22 mouse cellular contexts compared by ENCODE assay signal in the genomic region with DNA sequence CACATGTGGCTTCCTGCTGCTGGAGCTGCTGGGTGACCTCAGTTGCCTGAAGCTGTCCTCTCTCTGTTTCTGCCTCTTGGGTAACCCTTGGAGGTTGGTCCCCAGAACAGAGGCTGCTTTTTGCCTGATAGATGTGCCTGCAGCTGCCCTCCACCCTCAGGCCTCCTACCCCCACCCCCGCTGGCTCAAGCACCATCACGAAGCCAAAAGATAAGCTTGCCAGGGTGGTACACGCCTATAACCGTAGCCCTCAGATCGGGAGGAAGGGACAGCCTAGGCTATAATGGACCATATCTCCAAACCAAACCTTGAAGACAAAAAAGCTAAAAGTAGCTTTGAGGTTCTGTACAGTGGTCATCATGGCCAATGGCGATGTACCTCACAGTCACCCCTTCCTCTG. TPM values are rescaled to one million over a fixed set of nuclear protein-coding genes. Genes with fewer than 3 reads are reported as not detected.
DNase-seq lines count a peak whose midpoint lies in the region; ATAC-seq lines count a peak whose summit lies in the region.
"Had no signal": no experiment of that assay in that cellular context is flagged by ENCODE, and none has a peak within 500 bp of the region (broad histone marks: within the 10 kb centered on the region; RNA-seq: fewer than 3 reads in every experiment).

No protein-coding gene starts in this region.

- DNase-seq in spleen, postnatal 36 days (ENCODE audit: low spot score in 2 of 2), result peak; percentile 49 to 57
- no peak for DNase-seq in spleen, postnatal 14 days (ENCODE audit: low spot score in 2 of 2)
- DNase-seq in layer of hippocampus, postnatal 36 days, result no peak
- DNase-seq in heart, postnatal 4 days, result no peak
- DNase-seq: B cell, adult 2 months; heart, postnatal 10 days; kidney, postnatal 4 days had no signal

- no peaks in the 10 kb centered on the region for H3K36me3 ChIP-seq in liver, embryonic 15.5 days (replicated peaks)
- no peaks in the 10 kb centered on the region for H3K36me3 ChIP-seq in midbrain, embryonic 15.5 days (replicated peaks)
- H3K36me3 ChIP-seq: hindbrain, embryonic 13.5 days; limb, embryonic 13.5 days had no signal

- H3K4me3 ChIP-seq in liver, embryonic 15.5 days (replicated peaks), result peak overlapping the region; percentile 17; the same call in 1 of the 2 replicates
- no peak overlapping the region for H3K4me3 ChIP-seq in midbrain, embryonic 15.5 days
- H3K4me3 ChIP-seq: hindbrain, embryonic 13.5 days; limb, embryonic 13.5 days had no signal

- H3K9ac ChIP-seq in liver, embryonic 15.5 days, result no peak overlapping the region
- H3K9ac ChIP-seq in midbrain, embryonic 15.5 days, result no peak overlapping the region
- H3K9ac ChIP-seq: hindbrain, embryonic 13.5 days; limb, embryonic 13.5 days had no signal

- H3K27me3 ChIP-seq in liver, embryonic 15.5 days, result no peaks in the 10 kb centered on the region
- H3K27me3 ChIP-seq in midbrain, embryonic 15.5 days (replicated peaks), result no peaks in the 10 kb centered on the region
- H3K27me3 ChIP-seq: hindbrain, embryonic 13.5 days; limb, embryonic 13.5 days had no signal

- H3K27ac ChIP-seq in liver, embryonic 15.5 days (replicated peaks), result peak overlapping the region; percentile 87
- H3K27ac ChIP-seq in midbrain, embryonic 15.5 days, result no peak overlapping the region
- H3K27ac ChIP-seq: hindbrain, embryonic 13.5 days; limb, embryonic 13.5 days had no signal

- H3K4me2 ChIP-seq in liver, embryonic 15.5 days, result peak overlapping the region; percentile 60
- no peak overlapping the region for H3K4me2 ChIP-seq in midbrain, embryonic 15.5 days
- H3K4me2 ChIP-seq: hindbrain, embryonic 13.5 days; limb, embryonic 13.5 days had no signal

- WGBS in liver, embryonic 15.5 days (ENCODE audit: insufficient replicate concordance), result 23% methylated on average over 6 of the region's 6 CpGs
- WGBS in midbrain, embryonic 15.5 days, result 93% methylated on average over 6 of the region's 6 CpGs

- peak; percentile 83 for ATAC-seq in erythroid progenitor cell, adult 5-6 weeks (replicated peaks; ENCODE audit: low FRiP score, poor library complexity, severe bottlenecking)
- peak; percentile 95 for ATAC-seq in liver, embryonic 15.5 days (ENCODE audit: insufficient read depth)
- no peak for ATAC-seq in midbrain, embryonic 15.5 days (replicated peaks)
- ATAC-seq: forebrain, embryonic 16.5 days; lung, postnatal 0 days; midbrain, embryonic 16.5 days had no signal

- no peaks in the 10 kb centered on the region for H3K9me3 ChIP-seq in liver, embryonic 15.5 days (replicated peaks)
- no peaks in the 10 kb centered on the region for H3K9me3 ChIP-seq in midbrain, embryonic 15.5 days
- H3K9me3 ChIP-seq: hindbrain, embryonic 13.5 days; limb, embryonic 13.5 days had no signal

- H3K4me1 ChIP-seq in liver, embryonic 15.5 days (replicated peaks), result peaks cover 41% of the 10 kb centered on the region
- H3K4me1 ChIP-seq in midbrain, embryonic 15.5 days, result no peaks in the 10 kb centered on the region
- H3K4me1 ChIP-seq: limb, embryonic 13.5 days had no signal

RNA-seq across cellular contexts. Expression of a gene that starts 10.8 kb away (rescaled TPM):
- 2.5 TPM in 1 of 2 replicates, not detected in the other for total RNA-seq in erythroid progenitor cell, adult 5-6 weeks (2015; ENCODE audit: low replicate concordance)
- 3.1 and 3.3 TPM in 2 replicates for total RNA-seq in erythroid progenitor cell, adult 5-6 weeks (2017; ENCODE audit: low replicate concordance)
- 0.90 and 1.2 TPM in 2 replicates for polyA plus RNA-seq in liver, embryonic 15.5 days (2015; fragmentation: Nextera tagmentation; extraction: Ambion mirVana)
- total RNA-seq in layer of hippocampus, postnatal 36 days (2021), result 1 to 10 TPM in 1 of 2 experiments, under 1 TPM in 1; 0.35 to 1.2 TPM
- not detected for total RNA-seq in heart, postnatal 4 days (2021)
- polyA plus RNA-seq in midbrain, embryonic 15.5 days (2015; fragmentation: Nextera tagmentation; extraction: Ambion mirVana), result 1.7 and 1.8 TPM in 2 replicates

RNA-seq across cellular contexts. Expression of a gene that starts 11.2 kb away (rescaled TPM):
- 107 and 136 TPM in 2 replicates for total RNA-seq in erythroid progenitor cell, adult 5-6 weeks (2015; ENCODE audit: low replicate concordance)
- 57.0 and 72.9 TPM in 2 replicates for total RNA-seq in erythroid progenitor cell, adult 5-6 weeks (2017; ENCODE audit: low replicate concordance)
- 22.7 and 26.4 TPM in 2 replicates for polyA plus RNA-seq in liver, embryonic 15.5 days (2015; fragmentation: Nextera tagmentation; extraction: Ambion mirVana)
- total RNA-seq in layer of hippocampus, postnatal 36 days (2021), result 10 to 100 TPM; 35.0 to 36.4 TPM
- total RNA-seq in heart, postnatal 4 days (2021), result 10 to 100 TPM; 31.6 to 34.2 TPM
- 15.8 and 17.7 TPM in 2 replicates for polyA plus RNA-seq in midbrain, embryonic 15.5 days (2015; fragmentation: Nextera tagmentation; extraction: Ambion mirVana)

RNA-seq across cellular contexts. Expression of a gene that starts 12.8 kb away (rescaled TPM):
- total RNA-seq in erythroid progenitor cell, adult 5-6 weeks (2015; ENCODE audit: low replicate concordance), result 0.72 TPM in 1 of 2 replicates, not detected in the other
- total RNA-seq in erythroid progenitor cell, adult 5-6 weeks (2017; ENCODE audit: low replicate concordance), result 3.9 TPM in 1 of 2 replicates, not detected in the other
- polyA plus RNA-seq in liver, embryonic 15.5 days (2015; fragmentation: Nextera tagmentation; extraction: Ambion mirVana), result 4.0 TPM in 2 replicates
- 10 to 100 TPM; 29.1 to 29.6 TPM for total RNA-seq in layer of hippocampus, postnatal 36 days (2021)
- total RNA-seq in heart, postnatal 4 days (2021), result 10 to 100 TPM; 10.7 to 10.8 TPM
- polyA plus RNA-seq in midbrain, embryonic 15.5 days (2015; fragmentation: Nextera tagmentation; extraction: Ambion mirVana), result 28.3 and 30.6 TPM in 2 replicates

RNA-seq across cellular contexts. Expression of a gene that starts 12.9 kb away (rescaled TPM):
- 1.1 and 1.3 TPM in 2 replicates for total RNA-seq in erythroid progenitor cell, adult 5-6 weeks (2015; ENCODE audit: low replicate concordance)
- total RNA-seq in erythroid progenitor cell, adult 5-6 weeks (2017; ENCODE audit: low replicate concordance), result 6.4 and 8.1 TPM in 2 replicates
- 16.2 and 17.7 TPM in 2 replicates for polyA plus RNA-seq in liver, embryonic 15.5 days (2015; fragmentation: Nextera tagmentation; extraction: Ambion mirVana)
- total RNA-seq in layer of hippocampus, postnatal 36 days (2021), result 10 to 100 TPM; 34.4 to 39.5 TPM
- 10 to 100 TPM; 30.8 to 32.0 TPM for total RNA-seq in heart, postnatal 4 days (2021)
- polyA plus RNA-seq in midbrain, embryonic 15.5 days (2015; fragmentation: Nextera tagmentation; extraction: Ambion mirVana), result 39.9 and 43.7 TPM in 2 replicates

RNA-seq across cellular contexts. Expression of a gene that starts 34.4 kb away (rescaled TPM):
- not detected in 2 replicates for total RNA-seq in erythroid progenitor cell, adult 5-6 weeks (2015; ENCODE audit: low replicate concordance)
- total RNA-seq in erythroid progenitor cell, adult 5-6 weeks (2017; ENCODE audit: low replicate concordance), result not detected in 2 replicates
- not detected in 2 replicates for polyA plus RNA-seq in liver, embryonic 15.5 days (2015; fragmentation: Nextera tagmentation; extraction: Ambion mirVana)
- total RNA-seq in layer of hippocampus, postnatal 36 days (2021), result under 1 TPM in 1 of 2 experiments, not detected in 1; 0.77 TPM
- not detected for total RNA-seq in heart, postnatal 4 days (2021)
- 0.44 and 0.70 TPM in 2 replicates for polyA plus RNA-seq in midbrain, embryonic 15.5 days (2015; fragmentation: Nextera tagmentation; extraction: Ambion mirVana)
- total RNA-seq: gastrocnemius, postnatal 4 days; heart, postnatal 10 days; left cerebral cortex, postnatal 14 days had no signal
- polyA plus RNA-seq: embryonic facial prominence, embryonic 11.5 days; intestine, embryonic 14.5 days; kidney, embryonic 14.5 days; limb, embryonic 13.5 days; small intestine, adult 2 months; urinary bladder, adult 2 months had no signal

Comparison
In these comparisons a context has a peak if more than half of its experiments do, and no peak if none do; other contexts are left out.
1. DNase-seq: peak in spleen, postnatal 36 days (2 of 2); none in spleen, postnatal 14 days (0 of 2), layer of hippocampus, postnatal 36 days (0 of 2) and heart, postnatal 4 days (single experiment).